Mouse (Mus musculus) hindbrain, embryonic 11.5 days (tissue): Measurements from ENCODE around the gene Ggcx. TPM values are rescaled to one million over a fixed set of nuclear protein-coding genes. Genes with fewer than 3 reads are reported as not detected.

Experiments
- ATAC-seq: fragments of 200-750 bp; cut with Nextera tagmentation; 2 replicates; pipeline ENCODE4 v1.8.0; 2017; ENCODE audit warnings: mild to moderate bottlenecking, moderate TSS enrichment, moderate library complexity; ENCODE audit not compliant: low FRiP score
- DNase-seq: peaks from one replicate; pipeline ENCODE4 v3.0.0-alpha.2; 2015; ENCODE audit warnings: low spot score
- H3K27ac ChIP-seq: fragments of 300-500 bp; sonication (generic); 2 replicates; pipeline ENCODE4 v1.5.1; 2014; ENCODE audit warnings: mild to moderate bottlenecking, low read depth, low read length
- H3K27me3 ChIP-seq: fragments of 300-500 bp; sonication (generic); 2 replicates; pipeline ENCODE4 v1.6.1; 2014; ENCODE audit warnings: mild to moderate bottlenecking, low read length, moderate library complexity, mixed read lengths; ENCODE audit not compliant: control insufficient read depth, insufficient read depth
- H3K36me3 ChIP-seq: fragments of 300-500 bp; sonication (generic); 2 replicates; pipeline ENCODE4 v1.6.1; 2014; ENCODE audit warnings: mild to moderate bottlenecking, low read length, moderate library complexity, mixed read lengths; ENCODE audit not compliant: control insufficient read depth, insufficient read depth
- H3K4me1 ChIP-seq: fragments of 300-500 bp; sonication (generic); replicated peaks from 2 replicates; pipeline ENCODE4 v1.6.1; 2014; ENCODE audit warnings: low read length, mixed read lengths; ENCODE audit not compliant: control insufficient read depth, insufficient read depth
- H3K4me2 ChIP-seq: fragments of 300-500 bp; sonication (generic); replicated peaks from 2 replicates; pipeline ENCODE4 v1.6.1; 2014; ENCODE audit warnings: mild to moderate bottlenecking, low read depth, low read length
- H3K4me3 ChIP-seq: fragments of 300-500 bp; sonication (generic); 2 replicates; pipeline ENCODE4 v1.5.1; 2014; ENCODE audit warnings: low read depth, low read length
- H3K9ac ChIP-seq: fragments of 300-500 bp; sonication (generic); 2 replicates; pipeline ENCODE4 v1.6.1; 2014; ENCODE audit warnings: low read depth, low read length
- H3K9me3 ChIP-seq: fragments of 300-500 bp; sonication (generic); 2 replicates; pipeline ENCODE4 v1.6.1; 2016; ENCODE audit warnings: low read length; ENCODE audit not compliant: control insufficient read depth
- WGBS: fragments of 180-500 bp; shearing (Covaris S2); extraction: QIAGEN DNeasy Blood & Tissue Kit; methylation state at CpG from one replicate; pipeline ENCODE4 v1.1.7; 2014; 5-methylcytosine and 5-hydroxymethylcytosine counted together
- polyA plus RNA-seq: library from polyadenylated mRNA; unstranded; fragments of >200 nt; fragmentation: Nextera tagmentation; extraction: Ambion mirVana; gene quantifications from 2 replicates; pipeline ENCODE4 v1.2.1, GENCODE M21; 2014

The Ggcx gene
- polyA plus RNA-seq, 1 experiment from 2014 or later: 13.1 TPM

GRCm38 (mm10) chr6:72409567-72409966 lies 4.5 kb upstream of the Ggcx start:
- H3K4me1 ChIP-seq: no peaks in the 10 kb centered on the region

GRCm38 (mm10) chr6:72410003-72410402 lies 4.1 kb upstream of the Ggcx start:
- no peaks in the 10 kb centered on the region for H3K36me3 ChIP-seq
- no peak for ATAC-seq

More at GRCm38 (mm10) chr6:72409567-72409966, 4.5 kb upstream of the Ggcx start:
- no peaks in the 10 kb centered on the region for H3K36me3 ChIP-seq
- WGBS: 23% methylated on average over 3 of the region's 3 CpGs
- no peak overlapping the region for H3K4me2 ChIP-seq
- ATAC-seq: no peak
- DNase-seq: peak; percentile 85
- H3K27ac ChIP-seq: no peak overlapping the region
- H3K9ac ChIP-seq: no peak overlapping the region
- H3K27me3 ChIP-seq: no peaks in the 10 kb centered on the region
- H3K9me3 ChIP-seq: no peaks in the 10 kb centered on the region
- no peak overlapping the region for H3K4me3 ChIP-seq

GRCm38 (mm10) chr6:72410518-72410917 lies 3.6 kb upstream of the Ggcx start:
- Histone ChIP-seq H3K36me3 (no peaks in the 10 kb centered on the region), H3K4me1 (0 out of 2 replicates have a peak, but pooled peaks cover 2% of the 10 kb centered on the region), H3K27ac (no peak overlapping the region), H3K9me3 (no peaks in the 10 kb centered on the region), H3K27me3 (no peaks in the 10 kb centered on the region), H3K4me2 (no peak overlapping the region), H3K4me3 (no peak overlapping the region), H3K9ac (no peak overlapping the region)
- DNase-seq (no peak), ATAC-seq (no peak)
- WGBS: 85% methylated on average over 7 of the region's 7 CpGs

More at GRCm38 (mm10) chr6:72410003-72410402, 4.1 kb upstream of the Ggcx start:
- no peak overlapping the region for H3K4me2 ChIP-seq
- H3K4me3 ChIP-seq: no peak overlapping the region
- H3K27me3 ChIP-seq: no peaks in the 10 kb centered on the region
- DNase-seq: no peak
- H3K27ac ChIP-seq: no peak overlapping the region
- no peak overlapping the region for H3K9ac ChIP-seq
- H3K4me1 ChIP-seq: 0 out of 2 replicates have a peak, but pooled peaks cover 2% of the 10 kb centered on the region
- 29% methylated on average over 1 of the region's 1 CpGs for WGBS
- H3K9me3 ChIP-seq: no peaks in the 10 kb centered on the region

GRCm38 (mm10) chr6:72415181-72415580 lies 1.1 kb downstream of the Ggcx start:
- no peak for ATAC-seq

GRCm38 (mm10) chr6:72415964-72416772 lies 2.1 kb downstream of the Ggcx start:
- H3K4me1 ChIP-seq: 0 out of 2 replicates have a peak, but pooled peaks cover 2% of the 10 kb centered on the region
- no peak overlapping the region for H3K4me3 ChIP-seq
- H3K36me3 ChIP-seq: no peaks in the 10 kb centered on the region; the same call in 1 of the 2 replicates
- H3K9me3 ChIP-seq: no peaks in the 10 kb centered on the region
- no peak overlapping the region for H3K9ac ChIP-seq
- no peak overlapping the region for H3K27ac ChIP-seq
- no peaks in the 10 kb centered on the region for H3K27me3 ChIP-seq
- WGBS: 83% methylated on average over 7 of the region's 7 CpGs
- ATAC-seq: no peak
- DNase-seq: no peak
- no peak overlapping the region for H3K4me2 ChIP-seq

More at GRCm38 (mm10) chr6:72415181-72415580, 1.1 kb downstream of the Ggcx start:
- no peak overlapping the region for H3K27ac ChIP-seq
- H3K4me3 ChIP-seq: peak overlapping the region; percentile 79; the same call in 1 of the 2 replicates
- no peak for DNase-seq
- no peaks in the 10 kb centered on the region for H3K9me3 ChIP-seq
- 86% methylated on average over 5 of the region's 5 CpGs for WGBS
- no peaks in the 10 kb centered on the region; the same call in 1 of the 2 replicates for H3K36me3 ChIP-seq
- H3K4me1 ChIP-seq: 0 out of 2 replicates have a peak, but pooled peaks cover 2% of the 10 kb centered on the region
- H3K4me2 ChIP-seq: peak overlapping the region; percentile 86; the same call in 1 of the 2 replicates
- H3K27me3 ChIP-seq: no peaks in the 10 kb centered on the region
- no peak overlapping the region for H3K9ac ChIP-seq

GRCm38 (mm10) chr6:72418279-72418678 lies 4.2 kb downstream of the Ggcx start:
- 88% methylated on average over 4 of the region's 4 CpGs for WGBS
- H3K9ac ChIP-seq: no peak overlapping the region
- ATAC-seq (no peak), DNase-seq (no peak)
- H3K4me2 ChIP-seq: no peak overlapping the region
- no peaks in the 10 kb centered on the region for H3K27me3 ChIP-seq
- H3K9me3 ChIP-seq: no peaks in the 10 kb centered on the region
- no peak overlapping the region for H3K4me3 ChIP-seq
- H3K27ac ChIP-seq: no peak overlapping the region
- 0 out of 2 replicates have a peak, but pooled peaks cover 2% of the 10 kb centered on the region for H3K4me1 ChIP-seq
- no peaks in the 10 kb centered on the region; the same call in 1 of the 2 replicates for H3K36me3 ChIP-seq

- no peak for ATAC-seq
- Histone ChIP-seq H3K9me3 (no peaks in the 10 kb centered on the region), H3K9ac (no peak overlapping the region), H3K27ac (no peak overlapping the region), H3K36me3 (no peaks in the 10 kb centered on the region; the same call in 1 of the 2 replicates), H3K27me3 (no peaks in the 10 kb centered on the region), H3K4me3 (no peak overlapping the region), H3K4me2 (no peak overlapping the region), H3K4me1 (0 out of 2 replicates have a peak, but pooled peaks cover 2% of the 10 kb centered on the region)
- no peak for DNase-seq
- WGBS: 89% methylated on average over 1 of the region's 1 CpGs
These were observed 5.7 kb downstream of the Ggcx start for GRCm38 (mm10) chr6:72419806-72420205.

GRCm38 (mm10) chr6:72420901-72421300 lies 6.8 kb downstream of the Ggcx start:
- Histone ChIP-seq H3K4me2 (no peak overlapping the region), H3K4me3 (no peak overlapping the region), H3K36me3 (peaks cover 2% of the 10 kb centered on the region; the same call in 1 of the 2 replicates), H3K27ac (no peak overlapping the region), H3K4me1 (no peaks in the 10 kb centered on the region), H3K9ac (no peak overlapping the region), H3K27me3 (no peaks in the 10 kb centered on the region), H3K9me3 (no peaks in the 10 kb centered on the region)
- no peak for DNase-seq
- no peak for ATAC-seq
- WGBS: 91% methylated on average over 10 of the region's 10 CpGs
